Mouse (Mus musculus) testis, adult 2 months (tissue): Measurements from ENCODE around the gene Cdx2.

Experiments used
- CTCF ChIP-seq: fragments of 200-500 bp; IDR thresholded peaks from 2 replicates; pipeline ENCODE4 v1.5.1; 2012; ENCODE audit warnings: low read depth, mild to moderate bottlenecking, inconsistent platforms, low read length, moderate library complexity; ENCODE audit not compliant: control insufficient read depth, insufficient read depth, insufficient replicate concordance
- POLR2A ChIP-seq: fragments of 200-500 bp; IDR thresholded peaks from 2 replicates; pipeline ENCODE4 v1.6.1; 2012; ENCODE audit warnings: low read depth, mild to moderate bottlenecking, inconsistent platforms, low read length, moderate library complexity; ENCODE audit not compliant: control insufficient read depth

DNA sequence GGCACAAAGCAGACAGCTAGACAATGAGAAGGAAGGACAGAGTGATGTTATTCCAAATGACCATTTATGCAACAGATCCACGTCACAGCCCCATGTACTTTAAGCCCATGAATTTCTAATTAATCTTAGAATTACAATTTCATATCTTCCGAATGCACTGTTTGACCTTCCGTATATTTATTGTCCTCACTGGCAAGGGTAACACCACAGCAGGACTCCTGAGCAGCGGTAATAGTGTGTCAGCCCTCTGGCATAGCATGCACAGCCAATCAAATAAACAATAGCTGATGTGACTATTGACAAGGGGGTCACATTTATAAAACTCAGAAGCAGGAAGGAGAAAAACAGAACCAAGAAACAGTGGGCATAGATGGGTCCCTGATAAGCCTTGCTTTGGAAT is 46.3 kb downstream of the Cdx2 start:
- no peak for TF ChIP-seq POLR2A
- TF ChIP-seq CTCF, result no peak
